Mouse (Mus musculus) E14TG2a.4 (cell line): ENCODE data around the gene Spsb2.

Source experiments
- H3K27me3 ChIP-seq: 2 replicates; pipeline ENCODE4 v1.6.1; 2014; ENCODE audit warnings: low read length, control low read depth; ENCODE audit not compliant: insufficient read depth
- H3K36me3 ChIP-seq: 2 replicates; pipeline ENCODE4 v1.6.1; 2014; ENCODE audit warnings: low read length, control low read depth; ENCODE audit not compliant: insufficient read depth
- H3K4me1 ChIP-seq: replicated peaks from 2 replicates; pipeline ENCODE4 v1.6.1; 2014; ENCODE audit warnings: low read depth, low read length, control low read depth
- H3K4me3 ChIP-seq: replicated peaks from 2 replicates; pipeline ENCODE4 v1.5.1; 2014; ENCODE audit warnings: mild to moderate bottlenecking, low read length
- H3K9me3 ChIP-seq: 2 replicates; pipeline ENCODE4 v1.6.1; 2014; ENCODE audit warnings: low read length, control low read depth
- CTCF ChIP-seq: conservative IDR thresholded peaks from 2 replicates; pipeline ENCODE4 v1.5.1; 2014; ENCODE audit warnings: low read length
- NANOG ChIP-seq: IDR thresholded peaks from 2 replicates; pipeline ENCODE4 v1.6.1; 2014; ENCODE audit warnings: borderline replicate concordance, low read length, mixed read lengths
- POU5F1 ChIP-seq: IDR thresholded peaks from 2 replicates; pipeline ENCODE4 v1.6.1; 2014; ENCODE audit warnings: low read length, borderline replicate concordance

Spsb2 gene

DNA sequence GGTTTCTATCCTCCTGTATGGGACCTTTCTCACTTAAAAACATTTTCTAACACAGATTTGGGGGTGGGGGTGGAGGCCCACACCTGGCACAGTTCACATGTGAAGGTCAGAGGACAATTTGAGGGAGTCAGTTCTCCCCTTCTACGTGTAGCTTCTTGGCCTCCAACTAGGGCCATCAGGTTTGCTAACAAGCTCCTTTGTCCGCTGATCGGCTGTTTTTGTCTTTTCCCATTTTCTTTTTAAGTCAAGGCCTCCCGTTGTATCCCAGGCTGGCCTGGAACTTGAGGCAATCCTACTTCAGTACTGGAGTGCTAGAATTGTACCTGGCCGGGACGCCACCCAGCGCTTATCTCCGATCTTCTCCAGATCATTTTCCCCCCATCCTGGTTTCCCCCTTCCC, 23.2 kb downstream of the Spsb2 start:
- Histone ChIP-seq H3K36me3 (peaks cover 58% of the 10 kb centered on the region), H3K27me3 (no peaks in the 10 kb centered on the region), H3K4me1 (peaks cover 79% of the 10 kb centered on the region), H3K9me3 (no peaks in the 10 kb centered on the region), H3K4me3 (peak overlapping the region; percentile 98)
- TF ChIP-seq POU5F1 = no peak
- peak; percentile 99 for TF ChIP-seq NANOG
- TF ChIP-seq CTCF = no peak

DNA sequence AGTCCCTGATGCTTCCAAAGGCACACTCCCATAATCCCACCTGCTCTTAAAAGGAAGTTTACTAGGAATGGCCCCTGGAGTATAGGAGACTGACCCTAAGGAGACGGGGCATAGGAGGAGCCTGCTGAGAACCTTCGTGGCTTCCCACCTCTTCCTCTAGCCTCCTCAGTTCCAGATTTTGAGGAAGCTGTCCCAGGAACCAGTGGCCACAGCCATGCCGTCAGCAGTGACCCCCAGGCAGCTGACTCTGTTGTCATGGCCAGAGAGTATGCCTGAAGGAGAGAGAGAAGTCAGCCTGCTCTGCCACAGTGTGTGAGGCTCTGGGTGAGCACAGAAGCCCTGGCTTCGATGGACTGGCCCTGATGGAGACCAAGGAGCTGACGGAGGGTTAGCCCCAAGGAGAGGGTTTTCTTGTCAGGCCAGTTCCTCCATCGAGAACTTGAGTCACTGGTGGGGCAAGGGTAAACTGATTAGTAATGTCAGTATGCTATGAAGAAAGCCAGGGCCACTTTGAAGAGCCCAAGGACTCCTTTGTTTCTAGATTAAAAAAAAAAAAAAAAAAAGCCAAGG, 26.1 kb downstream of the Spsb2 start:
- Histone ChIP-seq H3K4me1 (peaks cover 75% of the 10 kb centered on the region), H3K9me3 (no peaks in the 10 kb centered on the region), H3K27me3 (no peaks in the 10 kb centered on the region), H3K4me3 (no peak overlapping the region), H3K36me3 (peaks cover 47% of the 10 kb centered on the region)
- TF ChIP-seq CTCF = no peak
- no peak for TF ChIP-seq NANOG
- TF ChIP-seq POU5F1 = no peak

DNA sequence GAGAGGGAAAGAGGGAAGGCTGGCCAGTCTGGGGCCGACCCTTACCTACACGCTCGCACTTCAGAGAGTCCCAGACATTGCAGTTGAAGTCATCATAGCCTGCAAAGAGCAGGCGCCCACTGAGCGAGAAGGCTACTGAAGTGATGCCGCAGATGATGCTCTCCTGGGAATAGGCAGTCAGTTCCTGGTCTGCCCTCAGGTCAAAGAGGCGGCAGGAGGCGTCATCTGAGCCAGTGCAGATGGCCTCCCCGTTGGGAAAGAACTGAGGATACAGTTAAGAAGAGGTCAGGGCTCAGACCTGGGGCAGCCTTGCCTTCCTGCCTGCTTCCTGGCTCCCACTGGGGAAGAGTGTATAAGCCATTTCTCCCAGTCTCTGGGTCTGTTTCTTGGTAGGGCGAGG, 27.1 kb downstream of the Spsb2 start:
- H3K4me3 ChIP-seq = 0 out of 2 replicates have a peak overlapping the region, but pooled peaks have one; percentile 10
- peaks cover 84% of the 10 kb centered on the region for H3K4me1 ChIP-seq
- no peak for TF ChIP-seq POU5F1
- no peak for TF ChIP-seq CTCF
- no peak for TF ChIP-seq NANOG
- no peaks in the 10 kb centered on the region for H3K27me3 ChIP-seq
- no peaks in the 10 kb centered on the region for H3K9me3 ChIP-seq
- peaks cover 47% of the 10 kb centered on the region for H3K36me3 ChIP-seq

DNA sequence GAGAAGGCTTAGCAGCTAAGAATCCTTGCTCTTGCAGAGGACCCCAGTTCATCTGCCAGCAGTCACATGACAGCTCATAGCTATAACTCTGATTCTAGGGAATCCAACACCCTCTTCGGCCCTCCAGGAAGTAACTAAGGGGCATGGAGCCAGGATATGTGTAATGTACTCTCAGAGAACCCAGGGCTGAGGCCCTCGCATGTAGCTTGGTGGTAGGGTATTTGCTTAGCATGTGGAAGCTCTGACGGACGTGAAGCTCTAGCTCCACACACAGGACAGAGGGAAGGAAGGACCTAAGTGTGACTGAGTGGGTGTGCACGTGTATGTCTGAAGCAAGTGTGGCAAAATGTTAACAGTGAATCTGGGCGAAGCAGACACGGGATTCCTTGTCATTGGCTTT, 27.9 kb downstream of the Spsb2 start:
- no peaks in the 10 kb centered on the region for H3K27me3 ChIP-seq
- no peak overlapping the region for H3K4me3 ChIP-seq
- peaks cover 44% of the 10 kb centered on the region for H3K36me3 ChIP-seq
- H3K4me1 ChIP-seq = peaks cover 79% of the 10 kb centered on the region
- TF ChIP-seq NANOG (no peak), CTCF (no peak), POU5F1 (no peak)
- no peaks in the 10 kb centered on the region for H3K9me3 ChIP-seq

DNA sequence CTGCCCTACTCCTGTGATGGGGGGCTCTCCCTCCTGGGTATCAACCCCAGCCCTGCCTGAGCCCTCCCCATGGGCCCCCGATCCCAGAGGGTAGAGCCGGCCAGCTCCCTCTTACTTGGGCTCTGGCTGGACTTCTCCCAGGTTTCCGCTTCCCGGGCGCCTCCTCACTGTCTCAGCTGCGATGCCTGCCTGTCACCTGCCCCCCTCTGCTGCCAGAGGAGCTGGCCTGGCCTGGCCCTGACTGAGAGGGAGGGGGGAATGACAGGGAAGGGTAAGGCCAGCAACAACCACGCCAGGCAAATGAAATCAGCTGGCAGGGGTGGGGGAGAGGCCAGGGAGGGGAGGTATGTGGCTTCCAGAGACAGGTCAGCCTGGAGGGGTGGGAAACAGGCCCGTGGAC, 31.3 kb downstream of the Spsb2 start:
- Histone ChIP-seq H3K9me3 (no peaks in the 10 kb centered on the region), H3K36me3 (peaks cover 10% of the 10 kb centered on the region), H3K27me3 (no peaks in the 10 kb centered on the region; the same call in 1 of the 2 replicates), H3K4me3 (no peak overlapping the region), H3K4me1 (peaks cover 53% of the 10 kb centered on the region)
- no peak for TF ChIP-seq CTCF
- TF ChIP-seq NANOG = no peak
- no peak for TF ChIP-seq POU5F1

DNA sequence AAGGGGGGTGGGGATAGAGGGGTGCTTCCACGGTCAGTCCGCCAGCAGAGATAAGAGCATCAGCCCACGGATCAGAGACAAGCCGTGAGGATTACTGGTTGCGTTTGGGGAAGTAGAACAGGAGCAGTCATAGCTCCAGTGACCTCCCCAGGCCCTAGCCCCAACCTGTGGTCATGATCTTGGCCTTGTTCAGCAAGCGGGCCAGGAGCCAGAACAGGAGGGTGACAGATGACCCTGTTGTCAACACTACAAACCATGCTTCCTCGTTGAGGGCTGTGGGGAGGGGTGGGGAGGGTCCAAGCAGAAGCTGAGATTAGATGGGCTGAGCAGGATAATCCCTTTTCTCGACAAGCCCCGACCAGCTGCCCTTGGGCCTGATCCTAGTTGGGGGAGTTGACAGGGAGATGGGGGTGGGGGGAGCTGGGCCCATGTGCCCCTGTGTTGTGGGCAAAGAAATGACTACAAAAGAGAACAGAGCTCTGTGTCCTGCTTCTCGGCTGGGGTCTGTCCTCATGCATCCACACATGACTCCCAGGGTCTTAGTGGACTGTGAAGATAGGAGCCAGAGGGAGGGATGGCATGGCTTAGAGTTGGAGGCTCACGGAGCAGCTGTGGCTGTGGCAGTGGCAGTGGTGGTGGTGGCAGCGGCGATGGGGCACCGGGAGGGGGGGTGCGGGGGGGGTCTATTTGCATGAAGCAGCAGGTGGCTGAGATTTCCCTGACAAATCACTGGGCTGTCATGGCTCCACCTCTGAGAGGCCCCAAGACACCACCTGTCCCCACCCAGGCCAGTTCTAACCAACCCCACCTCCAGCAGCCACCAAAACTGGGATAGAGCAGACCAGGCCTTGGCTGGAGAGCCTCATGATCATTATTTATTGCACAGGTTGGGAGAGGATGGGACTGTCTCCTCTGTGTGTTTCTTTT, 32.0 kb downstream of the Spsb2 start, which contains the start of gene Gnb3:
Gnb3 (minus strand) TSS at position 35 of the 927 bp plus-strand sequence.
- Histone ChIP-seq H3K36me3 (peaks cover 3% of the 10 kb centered on the region), H3K27me3 (no peaks in the 10 kb centered on the region; the same call in 1 of the 2 replicates), H3K9me3 (no peaks in the 10 kb centered on the region), H3K4me3 (no peak within 1 kb of the TSS), H3K4me1 (peaks cover 53% of the 10 kb centered on the region)
- TF ChIP-seq POU5F1 = no peak
- no peak for TF ChIP-seq CTCF
- TF ChIP-seq NANOG = no peak

DNA sequence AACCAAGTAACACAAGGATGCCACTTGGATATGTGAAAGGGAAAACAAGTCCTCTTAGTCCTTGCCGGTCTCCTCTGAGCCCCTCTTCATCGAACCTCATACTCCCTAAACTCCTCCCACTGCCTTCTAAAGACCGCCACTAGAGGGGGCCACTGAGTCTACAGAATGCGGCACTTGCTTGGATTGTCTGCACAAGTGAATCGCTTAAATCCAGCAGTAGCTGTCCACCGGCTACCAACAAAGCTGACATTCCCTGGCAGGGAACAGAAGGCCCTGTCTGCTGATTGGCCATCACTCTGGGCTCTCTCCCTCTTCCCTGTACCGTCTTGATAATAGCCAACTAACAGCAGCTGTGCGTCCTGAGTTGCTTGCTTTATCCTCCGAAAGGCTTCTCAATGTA, 38.8 kb downstream of the Spsb2 start:
- Histone ChIP-seq H3K4me3 (no peak overlapping the region), H3K9me3 (no peaks in the 10 kb centered on the region), H3K27me3 (peaks cover 12% of the 10 kb centered on the region), H3K4me1 (peaks cover 65% of the 10 kb centered on the region), H3K36me3 (no peaks in the 10 kb centered on the region)
- TF ChIP-seq CTCF = peak; percentile 98
- no peak for TF ChIP-seq POU5F1
- TF ChIP-seq NANOG = no peak

DNA sequence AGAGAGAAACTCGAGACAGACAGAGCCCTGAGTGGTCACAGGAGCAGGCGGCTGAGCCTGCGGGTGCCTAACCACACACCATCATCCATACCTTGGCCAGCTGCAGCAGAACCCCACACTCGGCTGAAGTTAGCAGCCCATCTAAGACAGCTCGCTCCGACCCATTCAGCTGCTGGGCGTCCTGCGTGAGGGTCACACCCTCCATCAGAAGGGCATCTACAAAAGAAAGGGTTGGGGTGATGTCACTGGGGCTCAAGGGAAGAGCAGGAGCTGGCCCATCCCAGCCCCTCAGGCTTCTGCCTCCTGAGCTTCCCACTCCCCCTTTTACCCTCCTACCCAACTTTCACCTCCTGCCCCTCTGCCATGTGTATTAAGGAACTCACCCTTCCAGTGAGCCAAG, 42.1 kb downstream of the Spsb2 start:
- Histone ChIP-seq H3K27me3 (peaks cover 30% of the 10 kb centered on the region), H3K36me3 (no peaks in the 10 kb centered on the region), H3K4me1 (peaks cover 66% of the 10 kb centered on the region), H3K4me3 (peak overlapping the region; percentile 45), H3K9me3 (no peaks in the 10 kb centered on the region)
- no peak for TF ChIP-seq CTCF
- TF ChIP-seq NANOG = no peak
- no peak for TF ChIP-seq POU5F1
